Mouse (Mus musculus): ENCODE data around the gene H2-Aa. TPM values are rescaled to one million over a fixed set of nuclear protein-coding genes. Genes with fewer than 3 reads are reported as not detected.

Gene H2-Aa
- total RNA-seq (2023), result 1,000 to 10,000 TPM; 4,632 to 4,642 TPM

DNA sequence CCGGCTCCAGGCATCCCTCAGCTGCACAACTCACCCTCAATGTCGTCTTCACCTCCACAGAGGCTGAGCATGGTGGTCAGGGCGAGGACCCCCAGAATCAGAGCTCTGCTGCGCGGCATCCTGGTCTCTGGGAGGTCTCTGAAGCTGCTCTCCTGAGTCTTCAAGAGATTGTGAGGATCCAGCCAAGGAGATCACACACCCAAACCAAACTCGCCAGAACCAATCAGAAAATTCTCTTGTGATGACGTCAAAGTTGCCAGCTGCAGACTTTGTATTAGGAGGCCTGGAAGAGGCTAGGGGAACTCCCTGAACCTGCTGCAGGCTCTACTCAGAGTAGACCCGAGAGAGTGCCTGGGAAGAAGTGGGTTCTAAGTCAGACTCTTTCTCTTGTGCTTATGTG is at the start of gene H2-Aa:
H2-Aa (minus strand) TSS at position 176 of the 400 bp plus-strand sequence.

DNA sequence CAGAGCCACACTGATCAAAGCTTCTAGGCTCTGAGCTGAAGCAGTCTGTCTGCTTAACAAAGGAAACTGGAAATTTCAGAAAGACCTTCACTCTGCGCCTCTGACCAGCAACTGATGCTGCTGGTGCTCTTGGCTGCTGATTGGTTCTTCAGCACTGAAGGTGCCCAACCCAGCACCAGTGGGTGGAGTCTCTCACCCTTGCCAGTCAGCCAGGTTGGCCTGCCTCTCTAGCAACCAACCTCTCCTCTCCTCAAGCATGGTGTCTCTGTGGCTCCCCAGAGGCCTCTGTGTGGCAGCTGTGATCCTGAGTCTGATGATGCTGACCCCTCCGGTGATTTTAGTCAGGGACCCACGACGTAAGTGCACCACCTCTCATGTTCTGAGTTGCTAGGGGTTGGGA is 37.8 kb upstream of the H2-Aa start, which contains the start of gene H2-Eb2:
H2-Eb2 (plus strand) TSS at position 230 of the 400 bp plus-strand sequence.

DNA sequence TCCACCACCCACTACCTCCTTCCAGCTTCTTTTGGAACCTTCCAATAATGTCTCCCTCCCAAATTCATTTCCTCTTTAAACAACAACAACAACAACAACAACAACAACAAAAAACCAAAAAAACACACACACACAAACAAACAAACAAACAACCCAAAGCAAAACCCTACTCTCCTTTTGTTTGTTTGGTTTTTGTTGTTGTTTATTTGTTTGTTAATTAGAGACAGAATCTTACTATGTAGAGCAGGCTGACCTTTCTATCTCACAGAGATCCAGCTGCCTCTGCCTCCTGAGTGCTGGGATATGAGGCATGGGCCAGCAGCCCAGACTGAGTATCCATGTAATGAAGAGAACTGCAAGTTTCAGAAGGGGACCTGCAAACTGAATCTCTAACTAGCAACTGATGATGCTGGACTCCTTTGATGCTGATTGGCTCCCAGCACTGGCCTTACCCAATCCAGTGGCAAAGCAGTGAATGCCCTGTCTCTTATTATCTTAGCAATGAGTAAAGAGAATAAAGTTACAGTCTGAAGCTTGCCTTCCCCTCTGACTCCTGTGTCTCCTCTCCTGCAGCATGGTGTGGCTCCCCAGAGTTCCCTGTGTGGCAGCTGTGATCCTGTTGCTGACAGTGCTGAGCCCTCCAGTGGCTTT is 17.9 kb upstream of the H2-Aa start, which contains the start of gene H2-Eb1:
H2-Eb1 (plus strand) TSS at position 488 of the 651 bp plus-strand sequence.

DNA sequence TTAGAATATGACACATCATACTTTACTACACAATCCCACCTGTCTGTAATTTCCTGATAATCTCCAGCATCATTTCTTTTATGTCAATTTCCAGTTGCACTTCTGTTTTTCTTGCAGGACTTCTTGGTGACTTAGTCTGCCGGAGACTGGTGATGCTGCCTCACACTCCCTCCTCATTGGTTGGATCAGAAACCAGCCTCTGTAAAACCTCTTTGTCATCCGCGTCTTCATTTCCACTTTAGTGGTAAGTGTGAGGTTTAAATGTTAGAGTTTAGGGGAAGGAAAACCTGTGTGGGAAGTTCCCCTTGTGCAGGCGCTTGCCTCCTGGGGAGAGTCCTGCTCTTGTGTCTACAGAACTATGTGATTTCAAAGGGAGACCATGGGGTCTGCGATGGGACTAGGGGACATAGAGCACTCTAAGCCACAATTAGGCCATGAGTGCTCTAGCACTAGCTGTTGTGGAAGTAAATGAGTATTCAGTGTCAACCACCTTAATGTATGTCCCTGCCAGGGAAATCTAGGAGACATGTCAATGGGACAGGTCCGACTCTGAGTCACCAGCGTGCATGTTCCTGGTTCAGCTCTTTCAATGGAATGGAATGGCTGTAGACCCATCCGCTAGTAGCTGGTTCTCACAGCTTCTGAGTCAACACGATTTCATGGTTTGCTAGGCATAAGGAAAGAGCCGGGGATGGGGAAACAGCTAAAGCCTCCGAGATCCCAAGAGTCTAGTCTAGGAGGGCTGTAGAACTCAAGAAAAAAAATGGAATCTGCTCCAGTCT is 29.8 kb downstream of the H2-Aa start, which contains the start of gene H2-Ab1:
H2-Ab1 (plus strand) TSS at position 96 of the 782 bp plus-strand sequence.

DNA sequence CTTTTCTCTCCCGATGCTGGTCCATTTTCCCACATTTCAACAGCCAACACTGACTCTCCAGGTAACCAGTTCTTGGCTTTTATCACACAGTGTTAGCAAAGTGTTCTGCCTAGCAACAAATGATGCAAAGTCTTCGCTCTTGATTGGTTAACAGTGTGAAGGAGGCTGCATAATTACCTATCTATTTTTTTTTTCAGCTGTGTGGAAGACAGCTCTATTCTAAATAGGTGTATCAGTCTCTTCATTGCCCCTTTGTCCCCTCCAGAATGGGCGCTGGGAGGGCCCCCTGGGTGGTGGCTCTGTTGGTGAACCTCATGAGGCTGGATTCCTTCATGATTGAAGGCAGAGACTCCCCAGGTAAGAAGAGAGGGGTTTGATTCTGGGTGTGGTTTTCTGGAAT is 48.9 kb downstream of the H2-Aa start, which contains the start of gene H2-Ob:
H2-Ob (plus strand) TSS at position 198 of the 400 bp plus-strand sequence.

Other genes with a start within 250 kb of the H2-Aa start
- 1 to 10 TPM; 9.3 to 9.6 TPM for gene Col11a2, start 248.4 kb downstream of the H2-Aa start, total RNA-seq (2023)
- gene H2-Oa, start 195.5 kb downstream of the H2-Aa start, total RNA-seq (2023), result 100 to 1,000 TPM; 208 to 232 TPM
- 100 to 1,000 TPM; 579 to 585 TPM for gene H2-DMa, start 168.3 kb downstream of the H2-Aa start, total RNA-seq (2023)
- gene Brd2, start 165.2 kb downstream of the H2-Aa start, total RNA-seq (2023), result 100 to 1,000 TPM; 526 to 537 TPM
- 1,000 to 10,000 TPM; 1,421 to 1,463 TPM for gene H2-DMb2, start 144.5 kb downstream of the H2-Aa start, total RNA-seq (2023)
- 100 to 1,000 TPM; 605 to 615 TPM for gene H2-DMb1, start 134.8 kb downstream of the H2-Aa start, total RNA-seq (2023)
- gene Tap1, start 100.3 kb downstream of the H2-Aa start, total RNA-seq (2023), result 100 to 1,000 TPM; 143 to 169 TPM
- gene Psmb9, start 100.1 kb downstream of the H2-Aa start, total RNA-seq (2023), result 100 to 1,000 TPM in 1 of 2 experiments, 10 to 100 TPM in 1; 96.9 to 120 TPM
- gene Psmb8, start 90.1 kb downstream of the H2-Aa start, total RNA-seq (2023), result 100 to 1,000 TPM; 240 to 265 TPM
- 100 to 1,000 TPM; 125 to 140 TPM for gene Tap2, start 84.3 kb downstream of the H2-Aa start, total RNA-seq (2023)
- gene H2-Ob, start 48.9 kb downstream of the H2-Aa start, total RNA-seq (2023), result 1,000 to 10,000 TPM; 1,014 to 1,076 TPM
- 1,000 to 10,000 TPM; 6,321 to 6,441 TPM for gene H2-Ab1, start 30.1 kb downstream of the H2-Aa start, total RNA-seq (2023)
- 1,000 to 10,000 TPM; 3,437 to 3,484 TPM for gene H2-Eb1, start 18.0 kb upstream of the H2-Aa start, total RNA-seq (2023)
- gene H2-Eb2, start 37.8 kb upstream of the H2-Aa start, total RNA-seq (2023), result 10 to 100 TPM; 33.6 to 48.0 TPM
- 10 to 100 TPM in 1 of 2 experiments, 1 to 10 TPM in 1; 9.3 to 12.5 TPM for gene Btnl2, start 67.0 kb upstream of the H2-Aa start, total RNA-seq (2023)
- gene Btnl1, start 89.3 kb upstream of the H2-Aa start, total RNA-seq (2023), result 1 to 10 TPM; 2.7 to 4.5 TPM
- gene BC051142, start 111.0 kb upstream of the H2-Aa start, total RNA-seq (2023), result 10 to 100 TPM; 14.3 to 15.6 TPM
- gene Btnl4, start 189.5 kb upstream of the H2-Aa start, total RNA-seq (2023), result not detected
- not detected for gene Btnl6, start 229.5 kb upstream of the H2-Aa start, total RNA-seq (2023)

Measured in B cell, adult 67 days (primary cell).